Mouse (Mus musculus) c-Kit-positive CD71-positive TER-119-negative erythroid progenitor cells, embryonic 14.5 days (primary cell): ENCODE data around the gene Cinp.
A peak's percentile ranks its signal among the peaks of the same experiment; 100 is the strongest.
"Not testable (repeated sequence)": the region's sequence is repeated elsewhere in the genome, so short reads cannot be mapped to it uniquely, and the experiment has no call there.

Experiments used
- DNase-seq: peaks from one replicate; pipeline ENCODE4 v3.0.0-alpha.2; 2013; ENCODE audit warnings: low read depth

Gene Cinp

DNA sequence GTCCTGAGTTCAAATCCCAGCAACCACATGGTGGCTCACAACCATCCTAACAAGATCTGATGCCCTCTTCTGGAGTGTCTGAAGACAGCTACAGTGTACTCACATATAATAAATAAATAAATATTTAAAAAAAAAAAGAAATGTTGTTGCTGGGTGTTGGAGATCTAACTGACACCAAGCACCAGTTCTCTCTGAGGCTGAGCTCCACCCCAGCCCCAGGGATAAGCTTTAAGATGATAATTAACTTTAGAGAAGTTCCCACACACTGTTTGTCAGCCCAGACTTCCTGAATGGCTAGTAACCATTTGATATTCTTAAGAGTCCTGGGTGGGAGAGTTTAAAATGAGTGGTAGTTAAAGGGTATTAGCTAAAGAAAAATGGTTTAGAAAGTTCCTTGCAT is 28.7 kb downstream of the Cinp start:
- DNase-seq = no peak

DNA sequence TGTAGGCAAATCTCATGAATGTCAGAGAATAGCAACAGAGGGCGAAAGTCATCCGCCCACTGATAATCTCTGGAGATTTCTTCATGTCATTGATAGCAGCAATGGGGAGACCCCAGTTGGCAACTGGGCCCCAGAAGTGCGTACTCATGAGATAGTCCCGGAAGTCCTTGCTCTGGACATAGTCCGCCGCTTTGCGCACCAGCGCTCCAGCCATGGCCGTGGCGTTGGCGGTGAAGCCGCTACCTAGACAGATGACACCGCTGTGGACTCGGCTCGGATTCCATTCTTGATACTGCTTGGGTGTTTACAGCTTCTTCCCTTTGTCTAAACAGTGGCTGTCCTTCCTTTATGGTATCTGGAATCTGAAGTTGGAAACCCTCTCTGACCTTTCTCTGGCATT is 30.3 kb downstream of the Cinp start:
- DNase-seq = not testable (repeated sequence)

DNA sequence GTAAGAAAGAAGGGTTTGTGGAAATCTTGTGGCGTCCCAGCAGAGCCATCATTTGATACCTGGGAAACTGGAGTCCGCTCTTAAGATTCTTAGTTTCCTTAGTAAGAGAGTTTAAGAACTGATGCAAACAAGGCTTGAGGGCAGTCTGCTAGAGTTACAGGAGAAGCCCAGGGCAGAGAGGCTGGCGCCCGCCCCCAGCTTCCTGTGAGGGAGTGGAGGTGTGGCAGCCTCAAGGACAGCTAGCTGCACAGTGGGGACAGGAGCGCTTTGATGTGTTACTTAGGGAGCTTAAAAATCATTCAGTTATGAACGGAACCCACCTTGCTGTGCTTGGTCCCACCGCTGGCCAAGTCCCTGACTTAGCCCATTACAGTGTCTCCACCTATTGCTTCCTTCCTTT is 31.7 kb downstream of the Cinp start:
- DNase-seq = no peak

DNA sequence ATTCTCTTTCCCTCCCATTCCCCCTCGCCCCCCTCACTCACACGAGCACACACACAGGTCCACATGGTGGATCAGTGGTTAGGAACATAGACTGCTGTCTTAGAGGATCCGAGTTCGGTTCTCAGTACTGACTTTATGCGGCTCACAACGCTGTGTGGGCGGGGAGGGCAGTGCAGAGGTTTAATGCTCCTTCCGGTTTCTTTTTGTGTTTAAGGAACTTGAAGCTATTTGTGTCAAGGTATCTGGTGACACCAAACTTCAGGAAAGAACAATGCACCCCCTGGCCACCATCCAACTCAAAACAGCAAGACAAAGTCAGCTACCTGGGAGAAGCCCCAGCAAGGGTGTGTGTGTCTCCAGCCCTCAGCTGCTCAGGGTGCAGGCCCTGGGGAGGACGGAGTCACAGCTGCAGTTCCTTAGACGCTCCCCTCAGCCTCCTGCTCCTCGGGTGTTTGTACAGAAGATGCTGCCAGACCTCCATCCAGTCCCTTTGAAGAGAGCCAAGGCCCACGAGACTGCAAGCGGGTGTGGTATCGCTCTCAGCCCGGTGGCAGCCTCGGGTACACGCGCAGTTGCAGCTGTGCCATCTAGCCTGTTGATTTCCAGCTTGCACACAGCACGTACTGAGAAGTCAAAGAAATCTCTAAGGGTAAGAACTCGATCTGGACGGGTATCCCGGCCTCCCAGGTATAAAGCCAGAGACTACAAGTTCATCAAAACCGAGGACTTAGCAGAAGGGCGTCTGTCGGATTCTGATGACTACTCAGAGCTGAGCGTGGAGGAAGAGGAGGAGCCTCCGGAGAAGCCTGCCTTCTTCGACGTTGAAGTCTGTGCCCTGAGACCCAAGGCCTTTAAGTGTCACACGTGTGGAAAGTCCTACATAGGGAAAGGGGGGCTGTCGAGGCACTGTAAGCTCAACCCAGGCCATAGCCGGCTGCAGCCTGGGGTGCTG is 33.9 kb downstream of the Cinp start:
- no peak for DNase-seq

DNA sequence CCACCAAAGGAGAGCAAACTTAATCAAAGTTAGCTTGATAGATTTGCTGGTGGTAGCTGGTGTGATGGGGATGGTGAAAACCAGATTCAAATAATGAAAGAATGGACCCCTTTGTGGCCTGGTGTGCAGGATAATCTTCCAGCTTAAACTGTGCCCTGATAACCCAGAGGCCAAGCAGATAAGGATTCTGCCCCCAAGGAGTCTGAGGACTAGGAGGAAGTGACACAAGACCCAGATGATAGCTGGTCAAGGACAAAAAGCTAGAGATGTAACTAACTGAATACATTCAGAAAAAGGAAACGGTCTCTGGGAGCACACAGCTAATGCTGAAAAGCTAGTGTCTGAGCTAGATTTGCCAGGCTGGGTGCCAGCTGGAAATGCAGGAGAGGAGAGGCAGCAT is 37.0 kb downstream of the Cinp start:
- no peak for DNase-seq

DNA sequence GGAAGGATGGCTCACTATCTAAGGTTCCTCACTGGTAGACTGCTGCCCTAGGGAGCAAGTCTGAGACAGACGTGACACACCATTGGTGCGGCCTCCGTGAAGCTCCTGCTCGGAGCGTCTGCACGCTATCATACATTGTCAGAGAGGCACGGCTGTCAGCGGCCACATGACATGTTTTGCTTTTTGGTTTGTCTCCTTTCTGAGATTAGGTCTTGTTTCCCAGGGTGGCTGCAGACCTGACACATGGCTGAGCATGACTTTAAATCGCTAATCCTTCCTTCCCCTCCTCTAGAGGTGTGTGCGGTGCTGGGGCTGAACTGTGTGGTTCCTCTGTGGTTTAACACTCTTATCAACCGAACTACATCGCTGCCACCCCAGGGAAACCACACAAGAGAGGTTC is 37.5 kb downstream of the Cinp start:
- peak; percentile 55 for DNase-seq

DNA sequence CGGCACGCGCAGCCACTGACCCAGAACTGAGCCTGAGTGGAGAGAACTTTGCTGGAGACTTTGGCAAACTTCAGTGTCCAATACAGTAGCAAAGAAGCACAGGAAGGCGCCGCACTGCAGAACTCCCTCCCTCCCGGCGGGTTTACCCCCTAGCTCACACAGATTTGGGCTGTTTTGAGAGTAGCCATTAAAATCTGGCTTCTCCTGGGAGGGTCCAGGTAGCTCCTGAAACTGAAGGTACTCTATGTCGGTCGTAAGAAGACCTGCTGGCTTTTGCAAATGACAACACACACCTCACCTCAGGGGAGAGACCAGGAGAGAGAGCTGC is 38.1 kb downstream of the Cinp start:
- DNase-seq = no peak

DNA sequence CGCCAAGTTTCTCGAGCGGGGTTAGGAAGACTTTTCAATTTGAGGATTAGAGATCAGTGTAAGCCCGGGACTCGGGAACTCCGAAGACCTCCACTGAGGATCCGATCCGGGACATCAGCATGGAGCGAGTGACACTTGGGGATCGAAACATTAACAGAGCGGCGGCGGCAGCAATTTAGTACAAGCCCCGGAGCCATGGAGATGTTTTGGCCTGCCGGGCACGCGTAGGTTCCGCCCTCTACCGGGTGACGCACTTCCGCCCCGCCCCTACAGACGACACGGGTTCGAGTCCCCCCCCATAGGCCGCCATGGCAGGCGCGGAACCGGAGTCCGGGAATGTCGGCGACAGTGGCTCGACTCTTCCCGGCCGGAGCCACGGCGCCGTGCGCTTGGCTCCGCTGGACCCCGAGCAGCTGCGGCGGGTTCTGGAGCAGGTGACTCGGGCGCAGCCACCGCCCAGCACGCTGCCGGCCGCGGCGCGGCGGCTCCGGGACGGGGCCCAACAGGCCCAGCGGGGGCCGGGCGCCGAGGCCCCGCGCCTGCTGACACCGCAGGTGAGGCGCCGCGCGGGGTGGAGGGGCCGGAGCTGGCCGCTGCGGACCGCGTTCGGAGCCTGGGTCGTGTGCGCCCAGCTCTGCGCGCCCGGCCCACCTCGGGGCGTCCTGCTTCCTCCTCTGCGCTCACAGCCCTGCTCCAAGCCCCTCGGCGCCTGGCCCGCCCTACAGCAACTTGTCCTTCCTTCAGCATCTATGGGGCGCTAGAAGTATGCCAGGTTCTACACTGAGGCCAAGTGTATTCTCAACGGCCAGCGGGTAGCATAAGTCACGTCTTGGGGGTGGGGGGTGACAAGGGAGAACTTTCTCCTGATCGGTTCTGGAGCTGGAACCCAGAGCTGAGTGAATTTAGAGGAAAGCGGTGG is 38.7 kb downstream of the Cinp start, which contains the start of gene Zfp839:
Gene Zfp839 (plus strand): TSS at position 244 of the 919 bp plus-strand sequence.
- DNase-seq = peak; percentile 56

DNA sequence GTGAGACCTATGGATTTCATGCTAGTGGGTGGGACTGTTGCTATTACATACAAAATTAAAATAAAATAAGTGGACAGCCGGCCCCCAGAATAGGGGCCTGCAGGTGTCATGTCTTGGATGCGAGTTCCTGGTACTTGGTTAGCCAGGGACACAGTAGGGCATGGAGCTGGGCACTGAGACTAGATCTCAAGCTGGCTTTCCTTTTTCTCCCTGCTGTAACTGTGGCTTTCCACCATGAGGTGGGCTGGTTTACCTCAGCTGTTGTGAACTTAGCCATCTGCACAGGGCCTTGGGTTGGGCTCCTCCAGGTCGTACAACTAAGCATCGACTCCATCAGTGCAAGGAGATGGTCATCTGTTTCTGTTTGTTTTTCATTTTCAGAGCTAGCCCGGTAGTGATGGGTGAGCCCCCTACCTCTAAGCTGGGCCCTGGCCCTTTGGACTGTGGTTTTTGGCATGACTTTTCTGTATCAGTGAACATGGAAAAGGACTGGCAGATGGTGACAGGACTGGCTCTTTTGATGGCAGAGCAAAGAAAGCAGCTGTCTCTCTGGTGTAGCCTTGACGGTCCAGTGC is 42.7 kb downstream of the Cinp start:
- DNase-seq = no peak

DNA sequence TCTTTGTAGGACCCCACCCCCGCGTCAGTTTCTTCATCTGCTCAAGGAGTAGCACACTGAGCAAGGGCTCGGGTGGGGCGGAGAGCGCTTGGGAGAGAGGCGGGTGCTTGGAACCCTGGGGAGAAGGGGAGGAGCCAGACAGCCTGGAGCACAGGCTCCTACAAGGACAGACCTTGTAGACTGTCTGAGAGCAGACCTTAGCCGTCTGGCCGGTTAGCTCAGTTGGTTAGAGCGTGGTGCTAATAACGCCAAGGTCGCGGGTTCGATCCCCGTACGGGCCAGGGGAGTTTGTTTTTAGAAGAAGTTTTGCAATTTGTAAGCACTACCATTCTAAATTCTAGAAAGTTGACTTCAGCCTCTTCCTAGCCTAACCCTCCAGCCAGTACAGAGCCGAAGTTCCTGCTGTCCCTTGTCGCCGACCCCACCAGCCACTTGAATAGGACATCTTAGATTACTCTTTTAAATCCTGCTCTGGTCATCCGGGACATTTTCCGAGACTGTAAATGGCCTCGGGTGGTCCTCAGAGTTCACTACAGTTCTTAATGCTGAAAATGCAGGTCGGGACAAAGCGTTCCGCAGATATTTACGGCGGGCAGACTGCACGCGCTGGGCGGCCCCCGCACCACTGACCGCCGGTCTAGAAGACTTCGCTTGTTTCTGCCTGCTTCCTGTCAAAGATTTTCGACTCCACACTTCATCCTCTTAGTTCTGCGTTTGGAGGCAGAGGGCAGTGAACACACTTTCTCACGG is 43.6 kb downstream of the Cinp start:
- peak; percentile 97 for DNase-seq

DNA sequence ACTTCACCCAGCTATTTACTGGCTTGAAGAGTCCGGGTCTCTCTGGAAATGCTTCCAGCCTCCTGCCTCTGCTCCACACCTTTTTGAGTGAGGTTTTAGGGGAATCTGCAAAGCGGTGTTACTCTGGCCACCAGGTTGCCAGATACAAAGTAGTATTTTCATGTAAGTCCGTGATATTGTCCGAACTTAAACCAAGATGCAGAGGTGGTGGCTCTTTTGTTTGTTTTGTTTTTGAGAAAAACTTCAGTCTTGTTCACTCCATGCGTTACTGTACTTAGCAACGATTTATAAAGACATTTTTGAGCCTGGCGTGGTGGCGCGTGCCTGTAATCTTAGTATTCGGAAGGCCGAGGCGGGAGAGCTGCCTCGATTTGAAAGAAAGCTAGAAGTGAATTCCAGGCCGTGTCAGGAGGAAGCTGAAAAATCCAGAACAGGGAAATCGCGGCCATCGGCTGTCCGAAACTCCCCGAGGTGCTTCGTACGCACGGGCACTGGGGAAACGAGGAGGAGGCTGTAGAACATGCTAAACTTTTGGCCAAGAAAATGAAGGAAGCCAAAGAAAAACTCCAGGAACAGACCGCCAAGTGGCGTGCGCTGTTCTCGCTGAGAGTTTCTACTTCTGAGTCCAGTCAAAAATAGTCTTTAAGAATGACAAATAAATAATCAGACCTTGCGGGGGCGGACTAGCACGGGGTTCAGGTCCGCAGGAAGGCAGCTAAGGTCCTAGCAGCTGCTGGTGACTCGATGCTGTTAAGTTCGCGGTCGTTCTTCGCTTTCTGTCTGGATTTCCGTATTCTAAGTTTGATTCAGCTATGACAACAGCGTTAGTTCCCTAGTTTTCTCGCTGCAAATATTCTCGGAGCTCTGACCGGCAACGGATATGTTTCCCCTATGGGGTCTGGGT is 44.5 kb downstream of the Cinp start:
- DNase-seq = no peak

DNA sequence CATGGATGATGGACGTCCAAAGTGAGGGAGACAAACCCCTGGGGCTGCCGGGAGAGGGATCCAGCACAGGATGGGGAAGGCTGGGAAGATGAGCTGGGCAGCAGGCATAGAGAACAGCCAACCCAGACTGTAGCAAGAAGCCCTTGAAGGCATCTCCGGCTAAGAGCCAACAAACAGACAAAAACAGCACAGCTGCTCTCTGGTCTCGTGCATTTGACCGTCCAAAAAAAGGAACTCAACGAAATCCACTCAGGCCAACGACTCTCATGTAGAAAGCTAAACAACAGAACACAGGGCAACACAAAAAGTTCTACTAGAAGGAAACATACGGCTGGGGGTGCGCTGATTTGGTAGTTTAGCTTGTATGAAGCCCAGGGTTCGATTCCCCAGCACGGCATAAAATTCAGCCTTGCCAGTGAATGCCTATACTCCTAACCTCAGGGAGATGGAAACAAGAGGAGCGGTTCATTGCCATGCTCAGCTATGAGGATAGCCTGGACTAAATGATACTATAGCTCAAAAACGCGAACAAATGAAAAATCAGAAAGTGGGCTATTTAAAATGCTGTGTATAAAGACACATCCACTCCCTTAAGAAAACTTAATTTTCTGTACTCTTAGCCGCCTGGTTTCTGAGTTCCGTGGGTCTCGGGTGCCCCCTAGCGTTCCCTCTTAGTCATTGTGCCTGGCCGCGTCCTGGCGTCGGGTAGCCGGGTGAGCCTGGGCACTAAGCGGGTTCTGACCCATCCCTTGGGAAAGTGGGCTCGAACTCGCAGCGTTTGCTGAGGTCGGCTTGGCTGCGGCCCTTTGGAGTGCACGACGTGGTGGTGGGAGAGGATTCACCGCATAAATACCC is 45.5 kb downstream of the Cinp start:
- peak; percentile 81 for DNase-seq

DNA sequence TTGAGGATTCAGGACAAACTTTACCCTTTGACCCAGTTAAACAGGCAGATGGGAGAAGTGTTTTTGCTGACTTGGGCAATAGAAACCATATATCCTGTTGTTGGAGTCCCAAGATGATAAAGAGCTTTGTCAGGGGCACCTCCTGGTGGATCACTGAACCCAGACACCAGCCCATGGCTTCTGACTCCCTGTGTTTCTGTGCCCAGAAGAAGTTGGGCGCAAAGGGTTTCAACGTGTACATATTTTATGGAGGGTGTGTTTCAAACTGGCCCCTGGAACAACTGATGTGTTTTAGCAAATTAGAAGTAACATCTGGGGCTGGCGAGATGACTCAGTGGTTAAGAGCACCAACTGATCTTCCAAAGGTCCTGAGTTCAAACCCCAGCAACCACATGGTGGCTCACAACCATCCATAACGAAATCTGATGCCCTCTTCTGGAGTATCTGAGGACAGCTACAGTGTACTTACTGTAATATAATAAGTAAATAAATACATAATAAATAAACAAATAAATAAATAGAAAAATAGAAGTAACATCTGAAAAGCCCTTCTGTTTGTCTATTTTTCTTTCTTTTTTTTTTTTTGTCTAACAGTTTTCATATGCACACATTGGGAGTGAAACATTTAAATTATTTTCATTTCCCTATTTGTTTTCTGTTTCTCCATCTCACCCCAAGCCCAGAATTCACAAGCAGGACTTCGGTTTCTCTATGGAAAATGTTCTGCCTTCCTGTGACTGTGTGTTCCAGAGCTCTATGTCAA is 47.0 kb downstream of the Cinp start:
- DNase-seq = no peak

DNA sequence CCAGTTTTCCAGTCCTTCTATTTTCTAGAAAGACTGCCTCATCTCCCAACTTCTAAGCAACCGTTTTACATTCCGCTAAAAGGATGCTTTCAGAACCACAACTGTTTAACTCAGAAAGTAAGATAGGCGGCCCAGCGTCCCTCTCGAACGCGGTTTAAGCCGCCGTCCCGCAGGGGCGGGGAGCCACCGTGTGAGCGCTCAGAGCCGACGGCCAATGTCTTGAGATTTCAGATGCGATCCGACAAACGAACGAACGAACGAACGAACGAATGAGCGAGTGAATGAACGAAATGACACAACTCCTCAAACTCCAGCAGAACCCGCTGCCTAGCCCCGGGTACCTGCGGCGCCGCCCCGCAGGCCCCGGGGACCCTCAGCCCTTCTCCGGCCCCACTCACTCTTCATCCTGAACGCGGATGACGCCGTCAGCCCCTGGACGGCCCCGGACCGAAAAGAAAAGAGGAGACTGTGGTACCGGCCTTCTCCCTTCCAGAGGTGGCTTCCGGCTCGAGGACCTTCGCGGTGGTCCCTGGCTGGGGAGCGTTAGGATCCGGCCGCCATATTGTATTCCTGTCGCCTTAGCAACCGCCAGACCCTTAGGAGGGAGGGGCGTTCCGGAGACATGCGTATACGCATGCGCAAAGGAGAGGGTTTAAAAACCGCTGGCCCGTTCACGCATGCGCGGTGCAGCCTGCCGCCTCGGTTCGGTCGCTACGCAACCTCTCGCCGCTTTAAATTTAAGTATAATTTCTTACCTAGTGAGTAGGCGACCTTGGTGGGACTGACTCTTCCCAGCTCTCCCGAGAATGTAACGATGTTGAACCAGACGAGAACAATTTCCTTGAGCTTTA is 48.4 kb downstream of the Cinp start, which contains the start of gene Mok:
Gene Mok (minus strand): TSS at position 592 of the 851 bp plus-strand sequence.
- DNase-seq = peak; percentile 84

DNA sequence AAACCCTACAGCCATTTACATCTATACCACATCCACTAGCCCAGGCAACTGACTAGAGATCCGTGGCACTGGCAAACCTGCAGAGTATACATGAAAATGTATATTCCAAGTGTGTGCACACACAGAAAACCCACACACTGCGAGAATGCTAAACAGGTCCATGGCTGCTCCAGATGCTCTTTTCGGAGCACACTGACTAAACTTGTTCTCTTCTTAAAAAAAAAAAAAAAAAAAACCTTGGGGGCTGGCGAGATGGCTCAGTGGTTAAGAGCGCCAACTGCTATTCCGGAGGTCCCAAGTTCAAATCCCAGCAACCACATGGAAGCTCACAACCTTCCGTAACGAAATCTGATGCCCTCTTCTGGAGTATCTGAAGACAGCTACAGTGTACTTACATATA is 51.1 kb downstream of the Cinp start:
- no peak for DNase-seq

DNA sequence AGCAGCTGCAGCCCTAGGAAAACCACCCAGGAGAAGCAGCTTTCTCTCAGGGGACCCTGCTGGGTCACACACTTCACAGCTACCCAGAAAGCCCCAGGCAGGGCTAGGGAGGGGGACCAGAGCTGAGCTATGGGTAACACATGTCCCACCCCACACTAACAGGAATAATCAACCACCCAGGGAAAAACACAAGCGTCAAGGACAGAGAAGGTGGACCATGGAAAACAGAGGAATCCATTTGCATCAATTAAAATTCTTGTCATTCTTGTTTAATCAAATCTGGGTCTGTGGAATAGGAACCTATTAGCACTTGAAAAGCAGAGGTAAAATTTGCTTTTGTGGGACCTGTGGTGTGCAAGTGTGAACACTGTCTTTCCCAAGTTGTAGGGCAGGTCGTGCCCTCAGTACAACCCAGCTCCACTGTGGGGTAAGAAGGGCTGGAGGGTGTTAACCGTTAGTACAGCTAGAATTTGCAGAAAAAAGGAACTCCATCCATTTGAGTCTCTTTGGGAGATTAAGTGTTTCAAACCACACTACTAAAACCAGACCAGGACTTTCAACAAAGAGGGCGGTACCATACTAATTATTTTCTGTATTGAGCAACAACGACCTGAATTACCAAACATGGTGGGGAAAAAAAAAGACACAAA is 51.6 kb downstream of the Cinp start:
- DNase-seq = no peak

DNA sequence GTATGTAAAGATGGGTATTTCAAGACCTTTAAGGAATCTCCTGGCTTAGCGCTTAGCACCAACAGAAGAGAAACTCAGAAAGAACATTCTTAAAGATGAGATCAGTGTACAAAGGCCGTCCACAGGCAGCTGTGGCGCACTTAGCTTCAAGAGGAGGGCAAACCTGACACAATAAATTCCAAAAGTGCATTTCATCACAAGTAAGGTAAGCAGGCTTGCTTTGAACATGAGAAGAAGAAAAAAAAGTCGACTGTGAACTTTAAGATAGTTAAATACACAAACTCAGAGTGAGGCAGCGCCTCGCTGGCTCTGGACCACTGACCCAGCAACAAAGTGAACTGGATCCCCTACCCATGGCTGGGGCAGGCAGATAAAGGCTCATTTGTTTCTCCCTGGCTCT is 52.2 kb downstream of the Cinp start:
- DNase-seq = no peak
